Mouse (Mus musculus) myocyte (in vitro differentiated cells): ENCODE data around the gene Mctp1. TPM values are rescaled to one million over a fixed set of nuclear protein-coding genes. Genes with fewer than 3 reads are reported as not detected.

Source experiments
- H3K27me3 ChIP-seq: one replicate; pipeline ENCODE4 v1.6.1; 2011; ENCODE audit not compliant: control insufficient read depth, insufficient read depth, insufficient read length
- H3K36me3 ChIP-seq: one replicate; pipeline ENCODE4 v1.6.1; 2011; ENCODE audit not compliant: control insufficient read depth, insufficient read depth
- H3K4me2 ChIP-seq: one replicate; pipeline ENCODE4 v1.6.1; 2011; ENCODE audit warnings: low read depth, control low read depth
- H3K4me3 ChIP-seq: one replicate; pipeline ENCODE4 v1.5.1; 2011; ENCODE audit warnings: mild to moderate bottlenecking, control low read depth, moderate library complexity
- H3K79me2 ChIP-seq: one replicate; pipeline ENCODE4 v1.6.1; 2011; ENCODE audit not compliant: control insufficient read depth, insufficient read depth
- H3ac ChIP-seq: one replicate; pipeline ENCODE4 v1.6.1; 2011; ENCODE audit not compliant: control insufficient read depth, insufficient read length
- CEBPB ChIP-seq: IDR thresholded peaks from 2 replicates; pipeline ENCODE4 v1.6.1; 2011; ENCODE audit warnings: mild to moderate bottlenecking, moderate library complexity; ENCODE audit not compliant: poor library complexity, insufficient read depth, severe bottlenecking
- E2F4 ChIP-seq: IDR thresholded peaks from one replicate; pipeline ENCODE4 v1.6.1; 2011; ENCODE audit warnings: mild to moderate bottlenecking, control low read depth, moderate library complexity; ENCODE audit not compliant: insufficient read depth
- MAX ChIP-seq: IDR thresholded peaks from one replicate; pipeline ENCODE4 v1.6.1; 2011; ENCODE audit warnings: low read depth, mild to moderate bottlenecking, control low read depth
- MYOD1 ChIP-seq, 3 experiments: IDR thresholded peaks; one replicate each; pipeline ENCODE4 v1.6.1; 2011; ENCODE audit warnings: control low read depth in 2 of 3, low read depth in 2 of 3, mild to moderate bottlenecking in 2 of 3, moderate library complexity in 1 of 3; ENCODE audit not compliant: insufficient read length in 2 of 3, control insufficient read depth in 1 of 3
- MYOG ChIP-seq, 3 experiments: IDR thresholded peaks; one replicate each; pipeline ENCODE4 v1.6.1; 2011; ENCODE audit warnings: control low read depth in 2 of 3, low read depth in 2 of 3, mild to moderate bottlenecking in 2 of 3; ENCODE audit not compliant: insufficient read length in 2 of 3, control insufficient read depth in 1 of 3, insufficient read depth in 1 of 3
- POLR2A ChIP-seq: IDR thresholded peaks from one replicate; pipeline ENCODE4 v1.6.1; 2011; ENCODE audit warnings: low read depth, mild to moderate bottlenecking, control low read depth, moderate library complexity; ENCODE audit not compliant: insufficient read length
- POLR2AphosphoS2 ChIP-seq: IDR thresholded peaks from one replicate; pipeline ENCODE4 v1.6.1; 2011; ENCODE audit warnings: low read depth, control low read depth; ENCODE audit not compliant: insufficient read length
- REST ChIP-seq: IDR thresholded peaks from one replicate; pipeline ENCODE4 v1.6.1; 2011; ENCODE audit warnings: mild to moderate bottlenecking, control low read depth, moderate library complexity; ENCODE audit not compliant: insufficient read depth, insufficient read length
- SRF ChIP-seq: IDR thresholded peaks from one replicate; pipeline ENCODE4 v1.6.1; 2011; ENCODE audit warnings: low read depth; ENCODE audit not compliant: control insufficient read depth, insufficient read length
- TCF12 ChIP-seq: IDR thresholded peaks from one replicate; pipeline ENCODE4 v1.6.1; 2011; ENCODE audit warnings: mild to moderate bottlenecking, control low read depth; ENCODE audit not compliant: poor library complexity, insufficient read depth, severe bottlenecking
- TCF3 ChIP-seq: IDR thresholded peaks from one replicate; pipeline ENCODE4 v1.6.1; 2011; ENCODE audit warnings: low read depth, control low read depth; ENCODE audit not compliant: insufficient read length
- USF1 ChIP-seq: IDR thresholded peaks from one replicate; pipeline ENCODE4 v1.6.1; 2011; ENCODE audit warnings: low read depth, mild to moderate bottlenecking, control low read depth, moderate library complexity
- polyA plus RNA-seq: library from polyadenylated mRNA; unstranded; fragments of >200 nt; fragmentation: generic; extraction: Trizol; gene quantifications from one replicate; pipeline ENCODE4 v1.2.1, GENCODE M21; 2012; ENCODE audit warnings: missing spikeins

The Mctp1 gene
- polyA plus RNA-seq, 1 experiment: 0.67 TPM

- no peak for TF ChIP-seq MAX
- no peak for TF ChIP-seq MYOG (IDR thresholded peaks at IDR 0.05; ENCODE audit: control insufficient read depth in 1 of 3, insufficient read depth in 1 of 3, insufficient read length in 2 of 3, low read depth in 2 of 3)
- TF ChIP-seq E2F4: no peak
- no peak for TF ChIP-seq POLR2AphosphoS2
- no peak for TF ChIP-seq MYOD1 (IDR thresholded peaks at IDR 0.05; ENCODE audit: control insufficient read depth in 1 of 3, insufficient read length in 2 of 3, low read depth in 2 of 3)
- no peak for TF ChIP-seq CEBPB
- TF ChIP-seq POLR2A: no peak
- TF ChIP-seq TCF12: no peak
- TF ChIP-seq REST: no peak
- no peak for TF ChIP-seq USF1
- TF ChIP-seq SRF: no peak
- TF ChIP-seq TCF3: no peak
- H3K36me3 ChIP-seq: no peaks in the 10 kb centered on the region
- H3K4me3 ChIP-seq: no peak overlapping the region
- no peaks in the 10 kb centered on the region for H3K27me3 ChIP-seq
- no peak overlapping the region for H3K4me2 ChIP-seq
- H3K79me2 ChIP-seq: no peaks in the 10 kb centered on the region
- no peak overlapping the region for H3ac ChIP-seq
Measured at GRCm38 (mm10) chr13:76844629-76845255, 460.4 kb downstream of the Mctp1 start.

- Histone ChIP-seq H3K36me3 (no peaks in the 10 kb centered on the region), H3K79me2 (no peaks in the 10 kb centered on the region)
- no peak for TF ChIP-seq MAX
- no peak for TF ChIP-seq USF1
- no peak for TF ChIP-seq SRF
- no peak for TF ChIP-seq TCF12
- no peak for TF ChIP-seq REST
- no peak for TF ChIP-seq POLR2A
- TF ChIP-seq MYOD1 (IDR thresholded peaks at IDR 0.05; ENCODE audit: control insufficient read depth in 1 of 3, insufficient read length in 2 of 3, low read depth in 2 of 3): no peak
- TF ChIP-seq POLR2AphosphoS2: no peak
- TF ChIP-seq MYOG (IDR thresholded peaks at IDR 0.05; ENCODE audit: control insufficient read depth in 1 of 3, insufficient read depth in 1 of 3, insufficient read length in 2 of 3, low read depth in 2 of 3): no peak
- TF ChIP-seq E2F4: no peak
- no peak for TF ChIP-seq CEBPB
- no peak for TF ChIP-seq TCF3
Measured at GRCm38 (mm10) chr13:76850412-76851054, 466.2 kb downstream of the Mctp1 start.

GRCm38 (mm10) chr13:76854306-76854705 is 470.0 kb downstream of the Mctp1 start:
- H3K4me2 ChIP-seq: no peak overlapping the region
- TF ChIP-seq REST: no peak
- TF ChIP-seq MYOD1 (IDR thresholded peaks at IDR 0.05; ENCODE audit: control insufficient read depth in 1 of 3, insufficient read length in 2 of 3, low read depth in 2 of 3): no peak
- no peak for TF ChIP-seq TCF12
- no peak for TF ChIP-seq MYOG (IDR thresholded peaks at IDR 0.05; ENCODE audit: control insufficient read depth in 1 of 3, insufficient read depth in 1 of 3, insufficient read length in 2 of 3, low read depth in 2 of 3)
- TF ChIP-seq POLR2A: no peak
- TF ChIP-seq POLR2AphosphoS2: no peak
- no peak for TF ChIP-seq CEBPB
- TF ChIP-seq USF1: no peak
- TF ChIP-seq E2F4: no peak
- TF ChIP-seq SRF: no peak
- no peak for TF ChIP-seq TCF3
- TF ChIP-seq MAX: no peak
- H3K4me3 ChIP-seq: no peak overlapping the region
- H3K36me3 ChIP-seq: no peaks in the 10 kb centered on the region
- no peak overlapping the region for H3ac ChIP-seq
- no peaks in the 10 kb centered on the region for H3K79me2 ChIP-seq
- no peaks in the 10 kb centered on the region for H3K27me3 ChIP-seq

More at GRCm38 (mm10) chr13:76850412-76851054, 466.2 kb downstream of the Mctp1 start:
- Histone ChIP-seq H3ac (no peak overlapping the region), H3K27me3 (no peaks in the 10 kb centered on the region), H3K4me2 (no peak overlapping the region), H3K4me3 (no peak overlapping the region)

- TF ChIP-seq POLR2AphosphoS2: no peak
- no peak for TF ChIP-seq TCF3
- no peak for TF ChIP-seq E2F4
- no peak for TF ChIP-seq POLR2A
- TF ChIP-seq CEBPB: no peak
- no peak for TF ChIP-seq TCF12
- H3K4me3 ChIP-seq: no peak overlapping the region
- H3ac ChIP-seq: no peak overlapping the region
- no peaks in the 10 kb centered on the region for H3K79me2 ChIP-seq
- H3K36me3 ChIP-seq: no peaks in the 10 kb centered on the region
- no peak overlapping the region for H3K4me2 ChIP-seq
- H3K27me3 ChIP-seq: no peaks in the 10 kb centered on the region
Measured at GRCm38 (mm10) chr13:76855021-76855420, 470.7 kb downstream of the Mctp1 start.
